Mouse (Mus musculus) urinary bladder, adult 18-20 months (tissue): ENCODE results near the gene Higd2a.
A peak's percentile ranks its signal among the peaks of the same experiment; 100 is the strongest.

ENCODE experiments used
- DNase-seq, 2 experiments: peaks; one replicate each; pipeline ENCODE4 v3.0.0; 2022; ENCODE audit warnings: low spot score in 2 of 2, mixed read lengths in 2 of 2

Gene Higd2a

GRCm38 (mm10) chr13:54589996-54590951 lies at the start of gene Higd2a, which contains the start of gene Nop16:
Gene Higd2a, plus strand, starts transcription at chr13:54590207.
Gene Nop16, minus strand, starts transcription at chr13:54590090.
- peak; percentile 95 for DNase-seq

GRCm38 (mm10) chr13:54548036-54548435 lies 42.0 kb upstream of the Higd2a start:
- no peak for DNase-seq

- DNase-seq = no peak
These were observed 33.8 kb upstream of the Higd2a start for GRCm38 (mm10) chr13:54556176-54556575.

GRCm38 (mm10) chr13:54556796-54557195 lies 33.2 kb upstream of the Higd2a start:
- no peak for DNase-seq

GRCm38 (mm10) chr13:54557652-54558051 lies 32.4 kb upstream of the Higd2a start:
- DNase-seq = no peak

- no peak for DNase-seq
These were observed 30.4 kb upstream of the Higd2a start for GRCm38 (mm10) chr13:54559656-54560055.

GRCm38 (mm10) chr13:54560608-54561007 lies 29.4 kb upstream of the Higd2a start:
- DNase-seq = no peak

GRCm38 (mm10) chr13:54562562-54562961 lies 27.4 kb upstream of the Higd2a start:
- no peak for DNase-seq

GRCm38 (mm10) chr13:54564232-54565200 lies 25.5 kb upstream of the Higd2a start:
- DNase-seq = peak in 1 of 2 experiments; percentile 20

GRCm38 (mm10) chr13:54565201-54565581 lies 24.8 kb upstream of the Higd2a start, which contains the start of gene 4833439L19Rik:
Gene 4833439L19Rik, minus strand, starts transcription at chr13:54565435.
- DNase-seq = peak; percentile 92 to 97

- DNase-seq = peak in 1 of 2 experiments; percentile 29
These were observed 24.2 kb upstream of the Higd2a start for GRCm38 (mm10) chr13:54565594-54566345.

- no peak for DNase-seq
These were observed 21.6 kb upstream of the Higd2a start for GRCm38 (mm10) chr13:54568380-54568779.

GRCm38 (mm10) chr13:54569282-54569681 lies 20.7 kb upstream of the Higd2a start:
- DNase-seq = no peak

GRCm38 (mm10) chr13:54570736-54571135 lies 19.3 kb upstream of the Higd2a start:
- DNase-seq = no peak

- DNase-seq = no peak
These were observed 18.4 kb upstream of the Higd2a start for GRCm38 (mm10) chr13:54571637-54572036.

GRCm38 (mm10) chr13:54572621-54573020 lies 17.4 kb upstream of the Higd2a start:
- no peak for DNase-seq

GRCm38 (mm10) chr13:54574854-54575481 lies 15.0 kb upstream of the Higd2a start, which contains the start of gene Arl10:
Gene Arl10, plus strand, starts transcription at chr13:54575015.
- peak; percentile 72 to 75 for DNase-seq

- DNase-seq = peak in 1 of 2 experiments; percentile 38
These were observed 14.5 kb upstream of the Higd2a start for GRCm38 (mm10) chr13:54575489-54575888.

- DNase-seq = no peak
These were observed 12.1 kb upstream of the Higd2a start for GRCm38 (mm10) chr13:54577652-54578507.

GRCm38 (mm10) chr13:54581385-54581784 lies 8.6 kb upstream of the Higd2a start:
- DNase-seq = no peak
